Mouse (Mus musculus): ENCODE measurements at regions not wholly inside any gene's neighbourhood (a gene's known extent, or its start where the extent isn't known, plus 50 kb on each side); places are given as distances from the start of the nearest gene placed in this dataset.

- no peak overlapping the region for H3K4me3 ChIP-seq (ENCODE audit: control insufficient read depth in 1 of 2, insufficient read depth in 1 of 2, low read depth in 2 of 2, low read length in 2 of 2)
Observed at GRCm38 (mm10) chr11:20973141-20973540, 118.0 kb upstream of the Peli1 start.

DNA sequence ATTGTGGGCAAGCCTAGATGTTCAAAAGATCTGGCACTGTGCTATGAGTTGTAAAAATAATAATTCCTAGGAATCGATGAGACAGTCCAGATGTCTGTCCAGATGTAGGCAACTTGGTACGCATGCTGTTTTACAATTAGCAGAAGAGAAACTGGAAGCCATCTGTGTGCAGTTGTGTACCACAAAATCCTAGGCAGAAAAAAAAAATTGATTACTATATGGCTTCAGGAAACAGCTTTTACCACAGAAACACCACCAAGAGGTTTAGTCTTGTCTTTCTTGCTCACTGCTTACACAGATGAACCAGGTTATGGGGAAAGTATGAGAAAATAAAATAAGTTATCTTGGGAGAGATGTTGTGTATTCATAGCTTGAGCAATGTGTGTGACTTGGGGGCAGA lies 109.5 kb upstream of the Peli1 start:
- H3K4me3 ChIP-seq (ENCODE audit: control insufficient read depth in 1 of 2, insufficient read depth in 1 of 2, low read depth in 2 of 2, low read length in 2 of 2) = no peak overlapping the region
- no peak for DNase-seq (ENCODE audit: low read depth, low spot score)

More at GRCm38 (mm10) chr11:20973141-20973540, 118.0 kb upstream of the Peli1 start:
- Histone ChIP-seq H3K79me2 (ENCODE audit: control insufficient read depth, insufficient read depth, low read length, poor library complexity) (no peaks in the 10 kb centered on the region), H3K36me3 (ENCODE audit: control insufficient read depth in 1 of 2, insufficient read depth in 2 of 2, low read length in 2 of 2) (no peaks in the 10 kb centered on the region), H3K9me3 (replicated peaks; ENCODE audit: insufficient read depth, low read length) (no peaks in the 10 kb centered on the region), H3K27ac (ENCODE audit: control insufficient read depth, low read depth, low read length) (no peak overlapping the region), H3K9ac (ENCODE audit: control insufficient read depth, low read depth, low read length, poor library complexity, severe bottlenecking) (no peak overlapping the region), H3K27me3 (ENCODE audit: control insufficient read depth in 1 of 2, insufficient read depth in 2 of 2, low read length in 2 of 2) (peaks cover 3 to 7% of the 10 kb centered on the region in 2 experiments), H3K4me1 (ENCODE audit: control insufficient read depth in 1 of 2, insufficient read depth in 2 of 2, low read length in 2 of 2) (no peaks in the 10 kb centered on the region)
- TF ChIP-seq GABPA (IDR thresholded peaks at IDR 0.05; ENCODE audit: low read depth, low read length) (no peak), POLR2A (IDR thresholded peaks at IDR 0.05; ENCODE audit: control insufficient read depth in 1 of 2, insufficient read depth in 1 of 2, low read depth in 1 of 2, low read length in 2 of 2, poor library complexity in 1 of 2) (no peak), MAX (IDR thresholded peaks at IDR 0.05; ENCODE audit: low read length) (no peak), USF2 (IDR thresholded peaks at IDR 0.05; ENCODE audit: borderline replicate concordance in 1 of 2, insufficient read depth in 1 of 2, low read depth in 1 of 2, low read length in 2 of 2) (no peak), NRF1 (IDR thresholded peaks at IDR 0.05; ENCODE audit: insufficient read depth, low read depth, low read length, poor library complexity, severe bottlenecking) (no peak), ELF1 (IDR thresholded peaks at IDR 0.05; ENCODE audit: low read depth, low read length) (no peak), USF1 (IDR thresholded peaks at IDR 0.05; ENCODE audit: low read depth, low read length) (no peak), MAFK (IDR thresholded peaks at IDR 0.05; ENCODE audit: borderline replicate concordance, low read depth, low read length) (no peak), MYB (IDR thresholded peaks at IDR 0.05; ENCODE audit: low read depth, low read length) (no peak), NELFE (IDR thresholded peaks at IDR 0.05; ENCODE audit: low read depth, low read length) (no peak), MXI1 (IDR thresholded peaks at IDR 0.05; ENCODE audit: low read depth, low read length) (no peak), KAT2A (conservative IDR thresholded peaks at IDR 0.05; ENCODE audit: low read depth, low read length) (no peak), POLR2AphosphoS2 (IDR thresholded peaks at IDR 0.05; ENCODE audit: low read length) (no peak), TBP (IDR thresholded peaks at IDR 0.05; ENCODE audit: low read depth, low read length) (no peak), SIN3A (IDR thresholded peaks at IDR 0.05; ENCODE audit: low read length) (no peak), RAD21 (IDR thresholded peaks at IDR 0.05; ENCODE audit: low read depth, low read length) (no peak), ZMIZ1 (IDR thresholded peaks at IDR 0.05; ENCODE audit: low read depth, low read length) (no peak)
- no peak for DNase-seq (ENCODE audit: low read depth, low spot score)

More for the DNA sequence above, 109.5 kb upstream of the Peli1 start:
- Histone ChIP-seq H3K9me3 (replicated peaks; ENCODE audit: insufficient read depth, low read length) (no peaks in the 10 kb centered on the region), H3K27ac (ENCODE audit: control insufficient read depth, low read depth, low read length) (no peak overlapping the region), H3K36me3 (ENCODE audit: control insufficient read depth in 1 of 2, insufficient read depth in 2 of 2, low read length in 2 of 2) (no peaks in the 10 kb centered on the region), H3K4me1 (ENCODE audit: control insufficient read depth in 1 of 2, insufficient read depth in 2 of 2, low read length in 2 of 2) (no peaks in the 10 kb centered on the region), H3K27me3 (ENCODE audit: control insufficient read depth in 1 of 2, insufficient read depth in 2 of 2, low read length in 2 of 2) (peaks cover 1 to 3% of the 10 kb centered on the region in 2 experiments; a peak in 3 of 4 replicates), H3K9ac (ENCODE audit: control insufficient read depth, low read depth, low read length, poor library complexity, severe bottlenecking) (no peak overlapping the region), H3K79me2 (ENCODE audit: control insufficient read depth, insufficient read depth, low read length, poor library complexity) (no peaks in the 10 kb centered on the region)
- TF ChIP-seq POLR2AphosphoS5 (IDR thresholded peaks at IDR 0.05; ENCODE audit: borderline replicate concordance, low read depth, low read length) (no peak), USF2 (IDR thresholded peaks at IDR 0.05; ENCODE audit: borderline replicate concordance in 1 of 2, insufficient read depth in 1 of 2, low read depth in 1 of 2, low read length in 2 of 2) (no peak), MXI1 (IDR thresholded peaks at IDR 0.05; ENCODE audit: low read depth, low read length) (no peak), MAZ (IDR thresholded peaks at IDR 0.05; ENCODE audit: low read depth, low read length) (no peak), TBP (IDR thresholded peaks at IDR 0.05; ENCODE audit: low read depth, low read length) (no peak), POLR2A (IDR thresholded peaks at IDR 0.05; ENCODE audit: control insufficient read depth in 1 of 2, insufficient read depth in 1 of 2, low read depth in 1 of 2, low read length in 2 of 2, poor library complexity in 1 of 2) (no peak), GABPA (IDR thresholded peaks at IDR 0.05; ENCODE audit: low read depth, low read length) (no peak), TCF12 (IDR thresholded peaks at IDR 0.05; ENCODE audit: low read depth, low read length) (no peak), MAX (IDR thresholded peaks at IDR 0.05; ENCODE audit: low read length) (no peak), NRF1 (IDR thresholded peaks at IDR 0.05; ENCODE audit: insufficient read depth, low read depth, low read length, poor library complexity, severe bottlenecking) (no peak), RAD21 (IDR thresholded peaks at IDR 0.05; ENCODE audit: low read depth, low read length) (no peak), CTCF (IDR thresholded peaks at IDR 0.05 in 2 of 3, conservative IDR thresholded peaks at IDR 0.05 in 1 of 3; ENCODE audit: control insufficient read depth in 1 of 3, insufficient read depth in 1 of 3, low read depth in 2 of 3, low read length in 3 of 3, poor library complexity in 1 of 3, severe bottlenecking in 1 of 3) (no peak), SIN3A (IDR thresholded peaks at IDR 0.05; ENCODE audit: low read length) (no peak), MAFK (IDR thresholded peaks at IDR 0.05; ENCODE audit: borderline replicate concordance, low read depth, low read length) (no peak), ELF1 (IDR thresholded peaks at IDR 0.05; ENCODE audit: low read depth, low read length) (no peak), TAL1 (IDR thresholded peaks at IDR 0.05; ENCODE audit: low read length) (no peak)
